Mouse (Mus musculus): ENCODE results near the gene 4933411K16Rik.

Gene 4933411K16Rik

DNA sequence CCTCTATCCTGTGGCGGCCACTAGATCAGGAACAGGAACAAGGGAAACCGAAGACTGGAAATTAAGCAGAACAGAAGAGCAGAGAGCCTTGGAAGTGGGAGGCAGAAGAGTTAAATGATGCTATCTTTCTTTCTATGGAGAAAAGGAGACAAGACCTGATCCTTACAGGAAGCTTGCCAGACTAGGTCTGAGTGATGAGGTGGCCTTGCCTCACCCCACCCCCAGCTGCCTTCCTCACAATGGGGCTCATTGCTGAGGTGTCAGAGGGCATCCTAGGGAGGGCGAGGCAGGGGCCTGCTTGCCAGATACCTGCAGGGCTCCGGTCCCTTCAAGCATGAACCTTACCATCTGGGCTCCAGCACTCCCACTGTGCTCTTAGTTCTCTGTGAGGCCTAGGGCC is at the start of gene 4933411K16Rik:
4933411K16Rik (plus strand) TSS at position 301 of the 400 bp plus-strand sequence.
- DNase-seq (ENCODE audit: low spot score in 2 of 2): no peak

DNA sequence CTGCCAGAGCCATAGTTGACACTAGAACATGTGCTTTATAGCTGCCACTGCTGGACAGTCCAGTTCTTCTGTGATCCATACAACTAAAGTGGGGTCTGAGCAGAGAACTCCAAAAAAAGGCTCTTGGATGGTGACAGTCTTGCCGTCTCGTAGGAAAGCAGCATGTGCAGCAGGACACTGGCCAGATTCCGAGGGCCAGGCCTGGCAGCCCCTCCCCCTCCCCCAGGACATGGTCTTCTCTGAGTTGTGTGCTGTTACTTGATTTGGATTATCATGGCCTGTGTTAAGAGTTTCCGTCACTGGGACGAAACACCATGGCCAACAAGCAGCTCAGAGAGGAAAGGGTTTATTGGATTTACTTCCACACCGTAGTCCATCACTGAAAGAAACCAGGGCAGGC is 47.8 kb upstream of the 4933411K16Rik start:
- DNase-seq (ENCODE audit: low spot score in 2 of 2): no peak

DNA sequence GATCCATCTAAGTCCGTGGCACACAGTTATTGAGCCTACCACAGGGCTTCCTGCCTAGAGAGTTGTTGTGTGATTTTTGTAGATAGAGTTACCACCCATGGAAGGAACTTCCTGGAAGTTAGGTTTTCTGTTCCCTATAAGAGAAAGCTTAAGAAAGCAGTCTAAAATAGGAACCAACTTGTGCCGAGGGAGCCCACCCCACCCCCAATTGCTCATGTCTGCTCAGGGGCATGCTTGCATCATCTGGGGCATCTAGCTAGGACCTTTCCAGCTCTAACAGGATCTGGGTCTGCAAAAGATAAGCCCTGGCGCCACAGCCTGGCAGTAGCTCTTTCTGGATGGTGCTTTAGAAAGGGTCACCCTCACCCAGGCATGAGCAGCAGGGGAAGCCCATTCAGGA is 46.4 kb upstream of the 4933411K16Rik start:
- no peak for DNase-seq (ENCODE audit: low spot score in 2 of 2)

DNA sequence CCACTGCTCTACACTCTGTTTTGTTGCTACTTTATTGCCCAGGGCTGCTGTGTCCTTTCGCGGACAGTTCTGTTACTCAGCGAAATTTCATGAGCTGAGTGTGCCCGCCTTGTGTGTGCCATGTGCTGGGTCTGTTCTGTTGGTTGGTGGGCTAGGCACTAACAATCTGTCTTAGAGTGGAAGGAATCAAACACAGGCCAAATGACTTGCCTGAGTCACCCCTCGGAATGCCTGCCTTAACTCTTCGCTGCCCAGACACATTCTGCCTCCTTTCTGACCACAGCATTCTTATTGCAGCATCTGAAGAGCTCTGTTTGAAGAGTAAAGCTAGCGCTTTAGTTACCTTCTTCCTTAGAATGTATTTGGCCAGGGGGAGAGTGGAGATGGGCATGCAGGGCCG is 45.5 kb upstream of the 4933411K16Rik start:
- DNase-seq (ENCODE audit: low spot score in 2 of 2): no peak

DNA sequence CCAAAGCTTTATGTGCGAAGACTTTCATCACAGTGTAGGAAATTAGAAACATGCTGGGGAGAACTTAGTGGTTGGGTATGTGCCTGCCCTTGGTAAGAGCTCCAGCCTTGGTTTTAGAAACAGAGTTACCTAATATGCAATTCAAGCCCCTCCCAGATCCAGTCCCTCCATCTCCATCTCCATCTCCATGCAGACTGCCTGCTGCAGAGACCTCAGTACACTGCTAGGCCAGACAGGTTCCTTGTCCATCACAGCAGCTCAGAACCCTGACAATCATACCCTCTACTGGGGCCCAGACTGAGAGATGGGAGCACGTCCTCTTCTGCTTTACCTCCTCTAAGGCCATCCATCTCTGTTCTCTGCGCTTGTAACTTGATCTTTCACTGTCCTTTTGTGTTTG is 43.5 kb upstream of the 4933411K16Rik start:
- DNase-seq (ENCODE audit: low spot score in 2 of 2): no peak

DNA sequence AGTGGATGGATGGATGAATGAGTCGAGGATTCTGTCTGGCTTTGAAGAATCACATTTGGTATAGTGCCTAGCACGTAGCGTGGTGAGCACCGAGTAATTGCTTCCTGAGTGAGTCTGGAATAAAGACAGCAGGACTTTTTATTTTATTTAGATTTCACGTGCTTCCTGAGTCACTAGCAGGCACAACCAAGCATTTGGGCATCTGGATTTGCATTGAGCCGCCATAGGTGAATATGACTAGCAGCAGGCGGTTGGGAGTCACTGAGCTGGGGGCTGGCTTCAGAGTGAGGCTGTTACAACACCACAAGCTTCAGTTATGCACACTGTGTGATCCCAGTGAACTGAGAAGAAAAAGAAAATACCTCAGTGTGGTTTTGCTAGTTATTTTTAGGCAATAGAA is 43.0 kb upstream of the 4933411K16Rik start:
- DNase-seq (ENCODE audit: low spot score in 2 of 2): no peak

DNA sequence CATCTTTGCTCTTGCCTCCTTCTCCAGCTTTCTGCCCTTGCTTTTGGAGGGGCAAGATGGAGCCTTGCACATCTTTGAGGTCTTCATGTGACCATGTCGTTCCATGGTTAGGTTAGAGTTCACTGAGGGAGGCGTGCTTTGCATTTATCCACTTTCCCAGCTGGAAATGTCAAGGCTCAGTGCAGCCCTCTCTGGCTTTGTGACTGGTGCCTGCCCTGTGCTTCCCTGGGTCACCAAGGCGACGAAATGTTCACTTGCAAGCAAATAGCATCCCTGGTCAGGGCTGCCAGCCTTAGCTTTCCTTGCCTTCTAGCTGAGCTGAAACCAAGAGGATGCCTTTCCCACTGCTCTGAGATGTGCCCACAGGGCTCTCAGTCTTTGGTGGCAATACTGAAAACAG is 41.6 kb upstream of the 4933411K16Rik start:
- DNase-seq (ENCODE audit: low spot score in 2 of 2): no peak

DNA sequence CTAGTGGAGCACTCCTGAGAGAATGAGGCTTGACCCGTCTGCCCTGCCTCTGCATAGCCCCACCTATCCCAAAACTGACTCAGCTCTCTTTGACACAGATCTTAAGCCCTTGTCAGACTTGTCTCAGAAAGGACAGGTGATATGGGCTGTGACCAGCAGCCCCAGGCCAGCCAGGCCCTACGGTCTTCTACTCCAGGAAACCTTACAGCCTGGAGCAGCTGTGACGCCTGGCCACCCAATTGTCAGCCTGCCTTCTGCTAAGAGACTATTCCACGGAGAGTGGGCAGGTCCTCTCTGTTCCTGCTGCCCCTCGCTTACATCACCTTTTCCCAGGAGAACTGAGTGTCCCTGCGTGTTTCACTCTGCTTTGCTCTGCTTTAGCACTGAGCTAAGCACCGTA is 40.9 kb upstream of the 4933411K16Rik start:
- DNase-seq (ENCODE audit: low spot score in 2 of 2): no peak

DNA sequence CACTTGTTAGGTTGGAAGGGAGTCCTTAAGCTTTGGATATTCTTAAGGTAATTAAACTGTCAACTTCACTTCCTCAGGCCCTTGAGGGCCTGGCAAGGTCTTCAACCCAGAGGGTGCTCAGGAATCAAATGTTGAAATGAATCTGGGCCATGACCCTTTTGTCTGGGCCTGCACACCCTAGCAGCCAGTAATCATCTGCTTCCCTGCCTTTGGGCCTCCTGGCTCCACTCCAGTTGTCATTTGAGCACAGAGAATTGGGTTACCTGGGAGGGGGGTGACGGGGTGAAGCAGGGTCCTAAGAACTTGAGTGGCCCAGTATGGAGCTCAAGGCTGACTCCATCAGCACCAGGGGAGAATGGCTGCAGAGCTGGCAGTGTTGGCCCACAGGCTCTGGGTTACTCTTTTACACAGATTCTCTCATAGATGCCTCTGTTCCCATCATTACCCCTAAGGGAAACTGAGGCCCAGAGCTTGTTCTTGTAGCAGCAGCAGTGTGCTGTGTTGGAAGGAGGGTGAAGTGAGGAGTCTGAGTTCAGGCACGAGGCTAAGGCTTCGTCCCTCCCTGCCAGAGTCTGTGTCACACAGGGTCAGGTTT is 37.7 kb upstream of the 4933411K16Rik start:
- no peak for DNase-seq (ENCODE audit: low spot score in 2 of 2)

DNA sequence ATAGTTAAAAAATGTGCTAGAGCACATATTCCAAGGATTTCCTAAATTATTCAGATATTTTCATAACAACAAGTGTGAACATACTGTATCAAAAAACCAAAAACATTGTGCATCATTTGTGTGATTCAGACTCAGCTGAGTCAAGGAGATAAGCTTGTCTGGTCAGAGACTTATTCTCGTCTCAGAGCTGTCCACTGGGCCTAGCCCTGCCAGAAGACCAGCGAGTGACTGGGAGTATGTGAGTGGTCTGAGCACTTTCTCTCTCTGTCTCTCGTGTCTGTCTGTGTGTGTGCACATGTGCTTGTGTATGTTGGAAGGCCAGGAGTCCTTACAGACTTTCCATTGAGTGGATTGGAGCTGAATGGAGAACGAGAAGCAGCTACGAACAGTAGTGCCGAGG is 37.0 kb upstream of the 4933411K16Rik start:
- DNase-seq (ENCODE audit: low spot score in 2 of 2): no peak

DNA sequence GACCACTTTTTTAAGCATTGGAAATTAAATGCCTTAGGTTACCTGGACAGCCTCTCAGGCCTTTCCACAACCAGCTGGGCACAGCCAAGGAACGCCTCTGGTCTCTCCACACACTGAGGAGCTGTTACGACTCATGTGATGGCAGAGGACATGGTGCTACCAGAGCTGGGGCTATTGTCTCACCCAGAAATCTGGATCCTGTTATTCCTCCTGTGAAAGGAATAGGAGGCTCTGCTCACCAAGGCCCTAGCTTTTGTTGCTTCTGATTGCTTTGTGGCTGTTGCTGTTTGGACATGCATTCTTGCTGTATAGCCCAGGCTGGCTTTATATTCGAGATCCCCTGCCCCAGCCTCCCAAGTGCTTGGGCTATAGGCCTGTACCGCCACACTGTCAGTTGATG is 35.8 kb upstream of the 4933411K16Rik start:
- DNase-seq (ENCODE audit: low spot score in 2 of 2): no peak

DNA sequence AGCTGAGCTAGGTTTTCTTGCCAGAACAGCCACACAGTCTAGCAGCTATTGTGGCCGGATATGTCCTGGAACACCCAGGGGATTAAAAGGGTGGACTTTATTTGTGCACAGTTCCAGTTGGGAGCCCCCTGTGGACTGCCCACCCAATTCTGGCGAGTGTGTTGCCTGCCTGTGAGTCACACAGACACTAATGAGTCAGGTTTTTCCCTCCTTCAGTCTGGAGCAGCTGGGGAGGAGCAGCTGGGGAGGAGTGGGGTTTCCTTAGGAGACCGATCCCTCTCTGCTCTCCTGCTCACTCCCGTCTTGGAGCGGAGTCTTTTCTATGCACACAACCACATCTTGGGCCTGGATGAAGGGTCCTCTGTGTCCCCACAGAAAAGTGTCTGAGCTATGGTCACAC is 35.2 kb upstream of the 4933411K16Rik start:
- DNase-seq (ENCODE audit: low spot score in 2 of 2): peak in 1 of 2 experiments; percentile 54

DNA sequence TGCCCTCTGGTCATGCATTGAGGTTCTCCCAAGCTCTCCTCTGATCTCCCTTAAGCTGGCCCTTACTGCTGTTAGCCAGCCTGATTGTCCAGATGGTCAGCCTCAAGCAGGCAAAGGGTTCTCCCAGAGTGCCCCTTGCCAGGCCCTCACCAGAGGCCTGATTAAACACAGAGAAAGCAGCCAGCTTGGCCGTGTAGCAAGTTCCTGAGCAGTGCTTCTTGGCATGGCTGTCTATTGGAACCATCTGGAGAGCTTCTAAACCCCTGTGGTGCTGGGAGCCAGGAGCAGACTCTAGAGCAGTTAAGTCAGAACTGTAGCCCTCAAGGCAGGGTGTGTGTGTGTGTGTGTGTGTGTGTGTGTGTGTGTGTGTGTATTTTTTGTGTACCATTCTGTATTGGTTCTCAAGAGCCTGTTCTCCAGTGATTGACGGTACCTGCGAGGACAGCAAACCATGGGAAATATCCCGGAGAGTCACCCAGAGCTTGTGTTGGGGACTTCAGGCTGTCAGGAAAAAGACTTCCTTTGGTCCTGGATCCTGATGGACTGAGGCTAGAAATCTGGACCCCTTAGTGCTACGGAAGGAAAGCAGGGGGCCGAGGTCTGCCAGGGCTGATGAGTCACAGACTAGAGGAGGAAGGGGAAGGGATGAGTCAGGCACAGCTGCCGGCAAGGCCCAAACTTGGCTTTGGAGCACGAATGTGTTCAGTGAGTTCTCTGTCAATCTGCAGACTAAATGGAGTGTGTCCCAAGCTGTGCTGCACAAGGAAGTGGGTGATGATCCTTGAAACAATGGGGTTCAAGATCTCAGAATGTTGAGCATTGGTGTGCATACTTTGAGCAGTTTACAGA is 34.4 kb upstream of the 4933411K16Rik start:
- DNase-seq (ENCODE audit: low spot score in 2 of 2): peak; percentile 56 to 74

DNA sequence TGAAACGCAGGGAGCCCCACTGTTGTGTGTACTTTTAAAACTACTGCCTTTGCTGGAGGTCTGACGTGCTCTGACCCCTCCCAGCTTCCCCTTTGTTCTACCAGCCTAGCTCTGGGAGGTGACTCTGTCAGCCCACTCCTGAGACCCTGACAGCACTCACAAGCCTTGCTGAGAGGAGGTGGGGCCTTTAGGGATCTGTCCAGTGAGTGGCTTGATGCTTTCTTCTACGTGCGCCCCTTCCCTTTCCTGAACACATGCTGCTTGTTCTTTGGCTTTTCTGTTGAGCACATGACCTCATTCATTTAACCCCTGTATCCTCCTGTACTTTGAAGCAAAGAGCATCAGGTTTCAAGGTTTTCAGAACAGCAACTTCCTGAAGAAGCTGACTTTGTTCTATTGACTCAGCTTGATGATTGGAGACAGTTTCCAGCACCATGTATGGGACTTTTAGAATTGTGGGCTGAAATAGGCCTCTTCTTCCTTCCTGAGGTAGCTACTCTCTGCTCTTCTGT is 33.0 kb upstream of the 4933411K16Rik start:
- no peak for DNase-seq (ENCODE audit: low spot score in 2 of 2)

DNA sequence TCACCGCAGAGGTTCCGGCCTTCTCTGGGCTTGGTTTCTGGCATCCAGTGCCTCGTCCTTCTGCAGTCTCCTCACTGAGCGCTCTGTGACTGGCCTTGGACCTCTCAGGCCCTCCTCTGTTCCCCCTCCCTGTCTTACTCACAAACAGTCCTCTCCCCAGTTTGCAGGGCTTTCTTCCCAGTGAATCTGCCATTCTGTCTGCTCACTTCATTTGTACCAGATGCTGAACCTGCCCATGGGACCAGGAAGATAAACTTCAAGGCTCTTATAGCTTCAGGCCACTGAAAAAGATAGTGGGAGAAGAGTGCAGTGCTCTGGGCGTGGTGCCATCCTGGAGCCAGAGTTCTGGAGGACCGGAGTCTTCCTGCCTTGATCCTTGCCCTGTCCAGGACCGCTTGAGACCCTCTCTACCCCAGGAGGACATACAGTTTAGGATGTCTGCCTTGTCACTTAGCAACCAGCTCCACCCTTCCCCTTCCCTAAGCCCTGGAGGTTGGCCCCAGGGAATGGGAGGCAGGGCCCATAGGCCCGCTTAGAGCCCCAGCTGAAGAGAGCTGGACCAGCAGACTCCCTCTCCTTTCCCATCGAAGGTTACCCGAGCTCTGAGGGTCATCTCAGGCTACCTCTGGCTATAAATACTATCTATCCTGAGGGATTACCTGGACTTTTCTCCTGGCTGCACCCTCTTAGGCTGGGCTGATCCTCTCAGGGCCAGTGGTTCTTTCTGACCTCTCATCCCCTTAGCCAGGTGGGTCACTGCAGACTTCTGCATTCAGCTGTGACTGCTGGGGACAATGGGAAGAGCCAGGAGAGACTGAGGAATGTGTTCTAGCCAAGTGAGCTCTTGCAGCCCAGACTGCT is 30.1 kb upstream of the 4933411K16Rik start:
- no peak for DNase-seq (ENCODE audit: low spot score in 2 of 2)

DNA sequence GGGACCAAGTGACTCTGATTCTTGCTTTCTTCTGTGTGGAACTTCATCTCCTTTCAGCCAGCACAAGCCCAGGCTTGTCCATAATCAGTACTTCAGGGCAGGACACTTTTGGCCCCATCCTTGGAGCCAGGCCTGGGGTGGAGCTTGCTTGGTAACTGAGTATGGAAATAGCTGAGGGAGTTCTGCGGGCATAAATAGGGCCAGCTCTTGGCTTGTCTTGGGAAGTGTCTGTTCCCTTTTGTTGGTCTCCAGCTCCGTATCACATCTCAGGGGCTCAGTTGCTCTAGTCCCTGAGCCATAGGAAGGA is 29.6 kb upstream of the 4933411K16Rik start:
- DNase-seq (ENCODE audit: low spot score in 2 of 2): peak in 1 of 2 experiments; percentile 26

DNA sequence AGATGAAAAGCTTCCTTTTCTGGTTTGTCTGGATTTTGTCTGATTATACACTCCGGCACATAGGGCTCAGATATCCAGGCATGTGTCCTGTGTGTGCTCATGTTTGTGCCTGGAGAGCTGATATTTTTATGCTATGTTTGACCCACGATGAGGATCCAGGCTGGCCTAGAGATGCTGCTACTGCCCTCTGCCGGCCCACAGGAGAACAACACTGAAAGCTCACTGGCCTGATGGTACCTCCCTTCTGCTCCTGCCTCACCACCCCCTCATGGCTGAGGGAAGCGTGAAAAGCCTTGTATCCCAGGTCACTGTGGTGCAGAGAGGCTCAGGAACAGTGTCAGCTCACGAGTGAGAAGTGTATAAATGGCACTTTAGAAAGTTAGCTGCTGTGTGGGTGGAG is 25.9 kb upstream of the 4933411K16Rik start:
- peak; percentile 75 to 81 for DNase-seq (ENCODE audit: low spot score in 2 of 2)

DNA sequence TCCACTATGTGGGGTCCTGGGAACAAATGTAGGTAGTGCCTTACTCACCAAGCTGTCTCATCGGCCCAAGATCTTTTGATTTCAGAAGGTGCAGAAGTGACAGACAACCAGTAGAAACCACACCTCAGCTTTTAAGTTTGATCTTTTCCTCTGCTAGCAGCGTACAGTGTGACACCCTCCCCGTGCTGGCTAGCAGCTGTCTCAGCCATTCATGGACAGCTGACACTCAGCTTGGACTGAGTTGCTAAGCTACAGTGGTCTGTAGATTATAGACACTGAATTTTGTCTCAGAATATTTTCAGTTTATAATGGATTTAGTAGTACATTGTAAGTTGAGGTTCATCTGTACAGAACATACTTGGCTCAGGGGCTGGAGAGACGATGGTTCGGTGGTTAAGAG is 20.9 kb upstream of the 4933411K16Rik start:
- no peak for DNase-seq (ENCODE audit: low spot score in 2 of 2)

DNA sequence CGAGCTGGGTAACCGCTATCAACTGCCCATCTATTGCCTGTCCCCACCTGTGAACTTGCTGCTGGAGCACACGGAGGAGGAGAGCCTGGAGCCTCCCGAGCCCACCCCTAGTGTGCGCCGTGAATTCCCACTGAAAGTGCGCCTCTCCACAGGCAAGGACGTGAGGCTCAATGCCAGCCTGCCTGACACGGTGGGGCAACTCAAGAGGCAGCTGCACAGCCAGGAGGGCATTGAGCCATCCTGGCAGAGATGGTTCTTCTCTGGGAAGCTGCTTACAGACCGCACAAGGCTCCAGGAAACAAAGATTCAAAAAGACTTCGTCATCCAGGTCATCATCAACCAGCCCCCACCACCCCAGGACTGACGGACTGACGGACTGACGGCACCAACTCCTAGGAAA is 18.4 kb upstream of the 4933411K16Rik start:
- no peak for DNase-seq (ENCODE audit: low spot score in 2 of 2)

DNA sequence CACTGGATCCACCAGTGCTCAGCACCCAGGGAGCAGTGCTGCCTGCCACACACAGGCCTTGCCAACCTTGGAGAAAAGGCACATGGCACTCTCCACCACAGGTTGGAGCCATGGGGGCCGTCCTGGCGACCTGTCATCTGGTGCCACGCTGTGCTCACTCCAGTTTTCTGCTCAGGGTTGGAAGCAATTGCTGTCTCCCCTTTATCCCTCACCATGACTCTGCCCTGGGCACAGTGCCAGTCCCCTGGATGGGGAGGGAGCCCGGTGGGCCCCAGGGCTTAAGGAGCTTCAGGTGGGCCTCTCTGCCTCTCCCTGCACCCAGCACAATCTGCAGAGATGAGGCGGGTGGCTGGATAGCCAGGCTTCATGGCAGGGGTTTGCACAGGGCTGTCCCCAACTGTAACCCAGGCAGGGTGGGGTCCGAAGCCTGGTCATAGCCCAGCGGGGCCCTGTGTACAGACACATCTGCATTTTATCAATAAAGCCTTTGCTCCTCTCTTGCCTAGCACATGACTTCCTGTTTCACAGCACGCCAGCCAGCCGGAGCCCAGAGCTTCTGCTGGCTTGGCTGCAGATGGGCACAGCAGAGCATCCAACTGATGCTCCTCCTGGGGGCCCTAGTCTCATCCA is 17.8 kb upstream of the 4933411K16Rik start:
- no peak for DNase-seq (ENCODE audit: low spot score in 2 of 2)

DNA sequence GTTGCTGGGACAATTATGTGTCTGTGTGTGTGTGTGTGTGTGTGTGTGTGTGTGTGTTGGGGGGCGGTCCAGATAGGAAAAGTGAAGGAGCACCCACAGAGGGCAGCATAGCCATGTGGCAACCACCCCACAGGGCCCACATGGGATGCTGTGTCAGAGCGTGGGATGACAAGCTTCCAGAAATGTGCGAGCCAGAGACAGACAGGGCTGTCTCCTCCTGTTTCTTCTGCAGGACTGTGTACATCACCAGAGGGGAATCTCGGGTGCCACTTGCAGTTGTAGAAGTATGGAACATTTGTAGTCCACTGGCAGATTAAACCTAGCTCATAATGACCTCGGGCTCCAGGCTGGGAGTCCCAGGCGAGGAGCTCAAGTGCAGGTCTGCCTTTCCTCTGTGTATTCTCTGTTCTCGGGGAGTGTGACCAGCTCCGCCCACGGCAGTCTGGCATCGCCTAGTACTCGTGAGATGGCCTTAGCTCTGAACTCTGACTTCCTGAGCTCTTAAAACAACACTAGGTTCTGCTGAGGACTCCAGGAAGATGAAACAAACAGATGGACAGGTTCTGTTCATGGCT is 17.1 kb upstream of the 4933411K16Rik start:
- no peak for DNase-seq (ENCODE audit: low spot score in 2 of 2)
